Comparison of ENCODE assay signal across 9 mouse cellular contexts in genomic region chr16:16559016-16559877, GRCm38 (mm10). TPM values are rescaled to one million over a fixed set of nuclear protein-coding genes. Genes with fewer than 3 reads are reported as not detected.
DNase-seq lines count a peak whose midpoint lies in the region; ATAC-seq and TF ChIP-seq lines count a peak whose summit lies in the region.
"Had no signal": no experiment of that assay in that cellular context is flagged by ENCODE, and none has a peak within 500 bp of the region (broad histone marks: within the 10 kb centered on the region; RNA-seq: fewer than 3 reads in every experiment).

No protein-coding gene starts in this region.

- TF ChIP-seq POLR2A in liver, adult 2 months (IDR thresholded peaks at IDR 0.05; ENCODE audit: extremely low read depth, insufficient read depth, low read length) = no peak

- H3K4me3 ChIP-seq in liver, adult 2 months (ENCODE audit: insufficient read depth, low read depth, low read length) = peak overlapping the region; percentile 32
- peak overlapping the region; percentile 27 for H3K4me3 ChIP-seq in embryonic facial prominence, embryonic 11.5 days (ENCODE audit: low read depth, low read length)
- peak overlapping the region; percentile 52 for H3K4me3 ChIP-seq in neural tube, embryonic 15.5 days (replicated peaks)
- H3K4me3 ChIP-seq: lung, embryonic 15.5 days had no signal

- peak; percentile 37; the same call in 1 of the 2 replicates for ATAC-seq in embryonic facial prominence, embryonic 11.5 days (replicated peaks; ENCODE audit: insufficient number of reproducible peaks, low FRiP score, low TSS enrichment, low read depth)
- peak; percentile 68 for ATAC-seq in neural tube, embryonic 15.5 days (ENCODE audit: low FRiP score)

- 69% methylated on average over 3 of the region's 3 CpGs for WGBS in liver, adult 2 months
- 34% methylated on average over 3 of the region's 3 CpGs for WGBS in embryonic facial prominence, embryonic 11.5 days
- 13% methylated on average over 3 of the region's 3 CpGs for WGBS in neural tube, embryonic 15.5 days

- no peaks in the 10 kb centered on the region for H3K27me3 ChIP-seq in liver, adult 2 months (ENCODE audit: control insufficient read depth, insufficient read depth, low read length)
- H3K27me3 ChIP-seq in embryonic facial prominence, embryonic 11.5 days (ENCODE audit: control insufficient read depth, insufficient read depth, low read length) = no peaks in the 10 kb centered on the region
- no peaks in the 10 kb centered on the region for H3K27me3 ChIP-seq in neural tube, embryonic 15.5 days (replicated peaks)
- H3K27me3 ChIP-seq: lung, embryonic 15.5 days had no signal

- H3K27ac ChIP-seq in liver, adult 2 months (replicated peaks; ENCODE audit: insufficient read depth, low read depth, low read length) = peak overlapping the region; percentile 81
- peak overlapping the region; percentile 54 for H3K27ac ChIP-seq in embryonic facial prominence, embryonic 11.5 days (replicated peaks; ENCODE audit: low read depth, low read length)
- peak overlapping the region; percentile 88 for H3K27ac ChIP-seq in neural tube, embryonic 15.5 days (replicated peaks)
- H3K27ac ChIP-seq: lung, embryonic 15.5 days had no signal

- H3K9me3 ChIP-seq in embryonic facial prominence, embryonic 11.5 days (replicated peaks; ENCODE audit: control insufficient read depth, low read length) = no peaks in the 10 kb centered on the region
- H3K9me3 ChIP-seq in neural tube, embryonic 15.5 days (replicated peaks) = no peaks in the 10 kb centered on the region
- H3K9me3 ChIP-seq: lung, embryonic 15.5 days had no signal

- H3K4me1 ChIP-seq in liver, adult 2 months (ENCODE audit: control insufficient read depth, insufficient read depth, low read length) = peaks cover 14% of the 10 kb centered on the region
- no peaks in the 10 kb centered on the region; the same call in 1 of the 2 replicates for H3K4me1 ChIP-seq in embryonic facial prominence, embryonic 11.5 days (ENCODE audit: control insufficient read depth, insufficient read depth, low read length)
- peaks cover 20% of the 10 kb centered on the region for H3K4me1 ChIP-seq in neural tube, embryonic 15.5 days

- peak; percentile 47 for DNase-seq in liver, adult 2 months (ENCODE audit: extremely low read depth, low read depth, low spot score)
- DNase-seq in liver = no peak
- DNase-seq in embryonic facial prominence, embryonic 11.5 days (ENCODE audit: low spot score) = no peak
- DNase-seq in layer of hippocampus, adult 9-11 months = peak; percentile 25
- no peak for DNase-seq in thymus, adult 18-20 months
- DNase-seq in thymus, postnatal 0 days (ENCODE audit: low spot score) = no peak
- DNase-seq in gastrocnemius, adult 8-10 months (ENCODE audit: low spot score in 2 of 2) = no peak

- H3K79me2 ChIP-seq in liver, adult 2 months (ENCODE audit: control insufficient read depth, insufficient read depth, low read length) = peaks cover 10% of the 10 kb centered on the region; the same call in 1 of the 2 replicates

- no peaks in the 10 kb centered on the region for H3K36me3 ChIP-seq in liver, adult 2 months (ENCODE audit: control insufficient read depth, insufficient read depth, low read length)
- H3K36me3 ChIP-seq in embryonic facial prominence, embryonic 11.5 days (replicated peaks; ENCODE audit: control insufficient read depth, insufficient read depth, low read depth, low read length) = no peaks in the 10 kb centered on the region
- no peaks in the 10 kb centered on the region for H3K36me3 ChIP-seq in neural tube, embryonic 15.5 days
- H3K36me3 ChIP-seq: lung, embryonic 15.5 days had no signal

- H3K9ac ChIP-seq in liver, adult 2 months (ENCODE audit: low read depth, low read length) = no peak overlapping the region; the same call in 1 of the 2 replicates
- H3K9ac ChIP-seq in embryonic facial prominence, embryonic 11.5 days (replicated peaks; ENCODE audit: low read length) = peak overlapping the region; percentile 4; the same call in 1 of the 2 replicates
- peak overlapping the region; percentile 61 for H3K9ac ChIP-seq in neural tube, embryonic 15.5 days (replicated peaks)
- H3K9ac ChIP-seq: lung, embryonic 15.5 days had no signal

- peak overlapping the region; percentile 19; the same call in 1 of the 2 replicates for H3K4me2 ChIP-seq in embryonic facial prominence, embryonic 11.5 days (ENCODE audit: low read depth, low read length)
- H3K4me2 ChIP-seq in neural tube, embryonic 15.5 days = peak overlapping the region; percentile 62
- H3K4me2 ChIP-seq: lung, embryonic 15.5 days had no signal

- TF ChIP-seq CTCF in liver, adult 2 months (IDR thresholded peaks at IDR 0.05; ENCODE audit: low read depth, low read length) = no peak

RNA-seq across cellular contexts. Expression of gene Fgd4, which starts 41.1 kb away (rescaled TPM):
- 23.1 and 23.7 TPM in 2 replicates for total RNA-seq in liver, adult 2 months (2014; rRNA removed)
- 1.5 and 1.8 TPM in 2 replicates for polyA plus RNA-seq in liver, adult 2 months (2012; rRNA removed)
- 5.4 and 7.1 TPM in 2 replicates for polyA plus RNA-seq in embryonic facial prominence, embryonic 11.5 days (2014; fragmentation: Nextera tagmentation; extraction: Ambion mirVana)
- polyA plus RNA-seq in neural tube, embryonic 15.5 days (2015; fragmentation: Nextera tagmentation; extraction: Ambion mirVana) = 14.8 and 17.4 TPM in 2 replicates
- 2.3 and 2.9 TPM in 2 replicates for polyA plus RNA-seq in thymus, postnatal 0 days (2015; fragmentation: Nextera tagmentation; extraction: Ambion mirVana)
- total RNA-seq in gastrocnemius, adult 8-10 months (2022) = 10 to 100 TPM; 21.3 to 30.5 (median 24.0) TPM

Comparison
In these comparisons a context has a peak if more than half of its experiments do, and no peak if none do; other contexts are left out.
1. DNase-seq: peak in liver, adult 2 months (single experiment) and layer of hippocampus, adult 9-11 months (single experiment); none in liver (single experiment), embryonic facial prominence, embryonic 11.5 days (single experiment), thymus, adult 18-20 months (0 of 2), thymus, postnatal 0 days (single experiment) and gastrocnemius, adult 8-10 months (0 of 2).
2. Peak in every context shown above with its lines, with median percentiles within 50 percentile points of each other: H3K27ac ChIP-seq and H3K4me3 ChIP-seq.